Mouse (Mus musculus): Measurements from ENCODE around the gene Kmt5a.

The Kmt5a gene

DNA sequence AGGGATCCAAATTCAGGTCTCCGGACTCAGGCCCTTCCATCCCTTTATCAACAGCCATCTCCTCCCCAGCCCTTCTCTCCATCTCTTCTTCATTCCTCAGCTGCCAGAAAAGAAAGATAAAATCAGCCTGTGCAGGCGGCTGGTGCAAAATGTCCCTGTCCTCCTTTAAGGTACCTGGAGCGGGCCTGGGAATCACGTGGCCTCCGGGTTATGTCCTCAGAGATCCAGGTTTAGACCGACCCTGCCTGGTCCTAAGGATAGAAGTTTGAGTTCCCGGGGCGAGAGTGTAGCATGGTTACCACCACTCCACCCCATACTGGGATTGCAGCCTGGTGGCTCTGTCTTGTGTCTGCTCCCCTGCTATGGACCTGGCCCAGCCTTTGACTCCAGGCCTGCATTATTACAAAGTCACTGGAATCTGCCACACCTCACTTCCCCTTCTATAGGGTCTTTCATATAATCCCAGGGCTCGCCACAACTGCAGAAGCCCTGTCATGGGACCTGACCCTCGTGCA is 70.9 kb downstream of the Kmt5a start:
- no peak for DNase-seq (ENCODE audit: extremely low spot score, low read depth, low spot score)

All from hindlimb bud, embryonic 11.5 days (tissue).